Mouse (Mus musculus) liver, adult 2 months (tissue): ENCODE data around the gene Vmn1r58.
"Not testable (repeated sequence)": the region's sequence is repeated elsewhere in the genome, so short reads cannot be mapped to it uniquely, and the experiment has no call there.

Experiments used
- CTCF ChIP-seq: fragments of 200-500 bp; IDR thresholded peaks from 2 replicates; pipeline ENCODE4 v1.5.1; 2011; ENCODE audit warnings: low read depth, low read length, control low read depth
- POLR2A ChIP-seq: fragments of 200-500 bp; IDR thresholded peaks from 2 replicates; pipeline ENCODE4 v1.6.1; 2011; ENCODE audit warnings: low read length, control low read depth; ENCODE audit not compliant: insufficient read depth; ENCODE audit errors: extremely low read depth

- not testable (repeated sequence) for TF ChIP-seq CTCF, POLR2A
Measured at GRCm38 (mm10) chr7:5413296-5413695, at the start of gene Vmn1r58.
